Mouse (Mus musculus) adrenal gland, postnatal 14 days (tissue): ENCODE data around the gene Tbc1d10a. TPM values are rescaled to one million over a fixed set of nuclear protein-coding genes. Genes with fewer than 3 reads are reported as not detected.
"Not testable (repeated sequence)": the region's sequence is repeated elsewhere in the genome, so short reads cannot be mapped to it uniquely, and the experiment has no call there.

Experiments
- DNase-seq: peaks from one replicate; pipeline ENCODE4 v3.0.0; 2021; ENCODE audit warnings: mixed read lengths
- total RNA-seq: library from RNA; stranded (reverse); gene quantifications from 2 replicates; pipeline ENCODE4 v1.2.3, GENCODE M21; 2021

The Tbc1d10a gene
- total RNA-seq, 1 experiment from 2014 or later = 15.6 TPM

GRCm38 (mm10) chr11:4183511-4183910 lies 3.1 kb upstream of the Tbc1d10a start:
- DNase-seq = no peak

- no peak for DNase-seq
These were observed 2.2 kb upstream of the Tbc1d10a start for GRCm38 (mm10) chr11:4184251-4184952.

GRCm38 (mm10) chr11:4185480-4185879 lies 1.1 kb upstream of the Tbc1d10a start:
- DNase-seq = not testable (repeated sequence)

- no peak for DNase-seq
These were observed 720 bp downstream of the Tbc1d10a start for GRCm38 (mm10) chr11:4187318-4187700.

- no peak for DNase-seq
These were observed 2.6 kb downstream of the Tbc1d10a start for GRCm38 (mm10) chr11:4189182-4189581.

GRCm38 (mm10) chr11:4190677-4191076 lies 4.1 kb downstream of the Tbc1d10a start:
- peak; percentile 36 for DNase-seq

- DNase-seq = no peak
These were observed 6.2 kb downstream of the Tbc1d10a start for GRCm38 (mm10) chr11:4192757-4193156.

GRCm38 (mm10) chr11:4193420-4193819 lies 6.8 kb downstream of the Tbc1d10a start:
- DNase-seq = no peak

GRCm38 (mm10) chr11:4195597-4196031 lies 9.0 kb downstream of the Tbc1d10a start:
- DNase-seq = no peak

GRCm38 (mm10) chr11:4196636-4197035 lies 10.0 kb downstream of the Tbc1d10a start:
- DNase-seq = no peak

GRCm38 (mm10) chr11:4197691-4198090 lies 11.1 kb downstream of the Tbc1d10a start:
- DNase-seq = peak; percentile 55

- no peak for DNase-seq
These were observed 15.6 kb downstream of the Tbc1d10a start for GRCm38 (mm10) chr11:4201981-4202700.

- no peak for DNase-seq
These were observed 16.6 kb downstream of the Tbc1d10a start for GRCm38 (mm10) chr11:4202995-4203704.

- peak; percentile 83 for DNase-seq
These were observed 17.1 kb downstream of the Tbc1d10a start for GRCm38 (mm10) chr11:4203705-4204074.

GRCm38 (mm10) chr11:4205097-4205655 lies 18.6 kb downstream of the Tbc1d10a start:
- no peak for DNase-seq

- no peak for DNase-seq
These were observed 19.4 kb downstream of the Tbc1d10a start for GRCm38 (mm10) chr11:4205951-4206350.

GRCm38 (mm10) chr11:4206563-4206962 lies 20.0 kb downstream of the Tbc1d10a start:
- DNase-seq = no peak

- DNase-seq = no peak
These were observed 21.1 kb downstream of the Tbc1d10a start for GRCm38 (mm10) chr11:4207655-4208054.

- no peak for DNase-seq
These were observed 23.0 kb downstream of the Tbc1d10a start for GRCm38 (mm10) chr11:4209556-4209955.

GRCm38 (mm10) chr11:4210786-4211185 lies 24.2 kb downstream of the Tbc1d10a start:
- peak; percentile 71 for DNase-seq

- DNase-seq = peak; percentile 46
These were observed 26.5 kb downstream of the Tbc1d10a start for GRCm38 (mm10) chr11:4213107-4213506.

GRCm38 (mm10) chr11:4214572-4214971 lies 28.0 kb downstream of the Tbc1d10a start:
- no peak for DNase-seq

GRCm38 (mm10) chr11:4215061-4215460 lies 28.5 kb downstream of the Tbc1d10a start:
- DNase-seq = no peak
